Mouse (Mus musculus): Measurements from ENCODE around the gene Ppil4. TPM values are rescaled to one million over a fixed set of nuclear protein-coding genes. Genes with fewer than 3 reads are reported as not detected.

Ppil4 gene
- polyA plus RNA-seq, 1 experiment from 2014 or later = 39.0 TPM

GRCm38 (mm10) chr10:7866762-7867665, 74.3 kb downstream of the Ppil4 start:
- TF ChIP-seq CTCF (IDR thresholded peaks at IDR 0.05; ENCODE audit: low read depth) = no peak
- no peaks in the 10 kb centered on the region for H3K36me3 ChIP-seq (ENCODE audit: insufficient read depth)
- peak overlapping the region; percentile 49 for H3K9ac ChIP-seq
- peak overlapping the region; percentile 37 for H3K4me3 ChIP-seq (ENCODE audit: low read depth, low read length)
- WGBS = 20% methylated on average over 50 of the region's 50 CpGs
- no peaks in the 10 kb centered on the region for H3K9me3 ChIP-seq (ENCODE audit: low read depth, low read length)
- H3K27ac ChIP-seq (ENCODE audit: low read depth) = no peak overlapping the region
- H3K4me1 ChIP-seq (ENCODE audit: insufficient read depth) = no peaks in the 10 kb centered on the region
- H3K4me2 ChIP-seq = peak overlapping the region; percentile 75
- peaks cover 25% of the 10 kb centered on the region for H3K27me3 ChIP-seq (ENCODE audit: insufficient read depth, low read length)
- 0 out of 2 replicates have a peak, but pooled peaks have one; percentile 32 for ATAC-seq (ENCODE audit: insufficient read depth)
- DNase-seq = peak; percentile 31

GRCm38 (mm10) chr10:7867666-7868030, 75.0 kb downstream of the Ppil4 start:
- H3K27me3 ChIP-seq (ENCODE audit: insufficient read depth, low read length) = peaks cover 25% of the 10 kb centered on the region
- no peaks in the 10 kb centered on the region for H3K36me3 ChIP-seq (ENCODE audit: insufficient read depth)

GRCm38 (mm10) chr10:7869746-7870145, 77.1 kb downstream of the Ppil4 start:
- DNase-seq (no peak), ATAC-seq (ENCODE audit: insufficient read depth) (no peak)

More at GRCm38 (mm10) chr10:7867666-7868030, 75.0 kb downstream of the Ppil4 start:
- ATAC-seq (ENCODE audit: insufficient read depth) = 0 out of 2 replicates have a peak, but pooled peaks have one; percentile 14
- Histone ChIP-seq H3K9ac (peak overlapping the region; percentile 49), H3K4me1 (ENCODE audit: insufficient read depth) (no peaks in the 10 kb centered on the region), H3K4me2 (peak overlapping the region; percentile 75), H3K27ac (ENCODE audit: low read depth) (no peak overlapping the region), H3K9me3 (ENCODE audit: low read depth, low read length) (no peaks in the 10 kb centered on the region), H3K4me3 (ENCODE audit: low read depth, low read length) (peak overlapping the region; percentile 37)
- no peak for DNase-seq
- WGBS = 24% methylated on average over 21 of the region's 21 CpGs
- TF ChIP-seq CTCF (IDR thresholded peaks at IDR 0.05; ENCODE audit: low read depth) = no peak

GRCm38 (mm10) chr10:7870571-7871315, 78.1 kb downstream of the Ppil4 start:
- no peak overlapping the region for H3K27ac ChIP-seq (ENCODE audit: low read depth)
- no peaks in the 10 kb centered on the region for H3K36me3 ChIP-seq (ENCODE audit: insufficient read depth)
- peak; percentile 73 for DNase-seq
- ATAC-seq (ENCODE audit: insufficient read depth) = 0 out of 2 replicates have a peak, but pooled peaks have one; percentile 11
- no peak overlapping the region for H3K4me2 ChIP-seq
- peak; percentile 62 for TF ChIP-seq CTCF (IDR thresholded peaks at IDR 0.05; ENCODE audit: low read depth)
- peaks cover 25% of the 10 kb centered on the region for H3K27me3 ChIP-seq (ENCODE audit: insufficient read depth, low read length)
- H3K9me3 ChIP-seq (ENCODE audit: low read depth, low read length) = no peaks in the 10 kb centered on the region
- no peak overlapping the region for H3K4me3 ChIP-seq (ENCODE audit: low read depth, low read length)
- peaks cover 6% of the 10 kb centered on the region; the same call in 1 of the 2 replicates for H3K4me1 ChIP-seq (ENCODE audit: insufficient read depth)
- H3K9ac ChIP-seq = no peak overlapping the region
- 53% methylated on average over 11 of the region's 11 CpGs for WGBS

More at GRCm38 (mm10) chr10:7869746-7870145, 77.1 kb downstream of the Ppil4 start:
- no peaks in the 10 kb centered on the region for H3K36me3 ChIP-seq (ENCODE audit: insufficient read depth)
- H3K9me3 ChIP-seq (ENCODE audit: low read depth, low read length) = no peaks in the 10 kb centered on the region
- H3K27me3 ChIP-seq (ENCODE audit: insufficient read depth, low read length) = peaks cover 25% of the 10 kb centered on the region
- no peak for TF ChIP-seq CTCF (IDR thresholded peaks at IDR 0.05; ENCODE audit: low read depth)
- 60% methylated on average over 8 of the region's 8 CpGs for WGBS
- H3K4me2 ChIP-seq = no peak overlapping the region
- no peak overlapping the region for H3K9ac ChIP-seq
- H3K4me1 ChIP-seq (ENCODE audit: insufficient read depth) = peaks cover 6% of the 10 kb centered on the region; the same call in 1 of the 2 replicates
- H3K27ac ChIP-seq (ENCODE audit: low read depth) = no peak overlapping the region
- H3K4me3 ChIP-seq (ENCODE audit: low read depth, low read length) = no peak overlapping the region

GRCm38 (mm10) chr10:7871381-7872020, 78.8 kb downstream of the Ppil4 start:
- peaks cover 6% of the 10 kb centered on the region; the same call in 1 of the 2 replicates for H3K4me1 ChIP-seq (ENCODE audit: insufficient read depth)
- peaks cover 25% of the 10 kb centered on the region for H3K27me3 ChIP-seq (ENCODE audit: insufficient read depth, low read length)
- whole genome bisulfite sequencing = 76% methylated on average over 5 of the region's 5 CpGs
- DNase-seq = no peak
- no peaks in the 10 kb centered on the region for H3K9me3 ChIP-seq (ENCODE audit: low read depth, low read length)
- H3K9ac ChIP-seq = no peak overlapping the region
- no peaks in the 10 kb centered on the region for H3K36me3 ChIP-seq (ENCODE audit: insufficient read depth)
- H3K27ac ChIP-seq (ENCODE audit: low read depth) = no peak overlapping the region
- H3K4me2 ChIP-seq = no peak overlapping the region
- TF ChIP-seq CTCF (IDR thresholded peaks at IDR 0.05; ENCODE audit: low read depth) = no peak
- no peak for ATAC-seq (ENCODE audit: insufficient read depth)
- H3K4me3 ChIP-seq (ENCODE audit: low read depth, low read length) = no peak overlapping the region

Small RNAs within 50 kb of the gene (microRNA-seq; reads per million reads assigned to microRNA genes)
- 1.2 reads per million for gene Mir5104 (ENCODE audit: borderline number of aligned reads)

Other genes starting within 250 kb of the Ppil4 start
- gene Lrp11, start 203.1 kb upstream of the Ppil4 start, polyA plus RNA-seq (2014; fragmentation: Nextera tagmentation; extraction: Ambion mirVana) = 6.3 and 7.4 TPM in 2 replicates
- gene Nup43, start 125.4 kb upstream of the Ppil4 start, polyA plus RNA-seq (2014; fragmentation: Nextera tagmentation; extraction: Ambion mirVana) = 64.6 and 74.5 TPM in 2 replicates
- 114 and 118 TPM in 2 replicates for gene Pcmt1, start 111.8 kb upstream of the Ppil4 start, polyA plus RNA-seq (2014; fragmentation: Nextera tagmentation; extraction: Ambion mirVana)
- gene Lats1, start 111.7 kb upstream of the Ppil4 start, polyA plus RNA-seq (2014; fragmentation: Nextera tagmentation; extraction: Ambion mirVana) = 13.1 and 14.2 TPM in 2 replicates
- gene Katna1, start 66.9 kb upstream of the Ppil4 start, polyA plus RNA-seq (2014; fragmentation: Nextera tagmentation; extraction: Ambion mirVana) = 58.3 TPM in 2 replicates
- gene Ginm1, start 67 bp upstream of the Ppil4 start, polyA plus RNA-seq (2014; fragmentation: Nextera tagmentation; extraction: Ambion mirVana) = 75.8 and 77.7 TPM in 2 replicates
- gene Zc3h12d, start 39.6 kb downstream of the Ppil4 start, polyA plus RNA-seq (2014; fragmentation: Nextera tagmentation; extraction: Ambion mirVana) = 0.18 TPM in 2 replicates
- gene Tab2, start 163.3 kb downstream of the Ppil4 start, polyA plus RNA-seq (2014; fragmentation: Nextera tagmentation; extraction: Ambion mirVana) = 31.1 TPM in 2 replicates